Mouse (Mus musculus): ENCODE measurements around the gene Morn5. TPM values are rescaled to one million over a fixed set of nuclear protein-coding genes. Genes with fewer than 3 reads are reported as not detected.
A peak's percentile ranks its signal among the peaks of the same experiment; 100 is the strongest.

Morn5 gene
- polyA plus RNA-seq, 1 experiment from 2014 or later: 1.2 TPM

GRCm38 (mm10) chr2:36098021-36098420, 48.8 kb downstream of the Morn5 start:
- no peak overlapping the region for H3K9ac ChIP-seq
- H3K9me3 ChIP-seq: no peaks in the 10 kb centered on the region
- 4% methylated on average over 5 of the region's 5 CpGs for WGBS
- H3K27me3 ChIP-seq: peaks cover 100% of the 10 kb centered on the region
- peaks cover 9% of the 10 kb centered on the region for H3K4me1 ChIP-seq (replicated peaks)
- no peak for ATAC-seq (ENCODE audit: low read depth)
- no peak overlapping the region for H3K27ac ChIP-seq (replicated peaks)
- no peak overlapping the region for H3K4me2 ChIP-seq
- no peak overlapping the region for H3K4me3 ChIP-seq
- H3K36me3 ChIP-seq: no peaks in the 10 kb centered on the region

- Histone ChIP-seq H3K27ac (replicated peaks) (no peak overlapping the region), H3K4me1 (replicated peaks) (peaks cover 26% of the 10 kb centered on the region), H3K9me3 (no peaks in the 10 kb centered on the region), H3K27me3 (peaks cover 100% of the 10 kb centered on the region), H3K9ac (no peak overlapping the region), H3K36me3 (no peaks in the 10 kb centered on the region), H3K4me2 (no peak overlapping the region), H3K4me3 (no peak overlapping the region)
- no peak for ATAC-seq (ENCODE audit: low read depth)
- 2% methylated on average over 6 of the region's 6 CpGs for WGBS
These were observed 50.5 kb downstream of the Morn5 start for GRCm38 (mm10) chr2:36099739-36100138.

DNA sequence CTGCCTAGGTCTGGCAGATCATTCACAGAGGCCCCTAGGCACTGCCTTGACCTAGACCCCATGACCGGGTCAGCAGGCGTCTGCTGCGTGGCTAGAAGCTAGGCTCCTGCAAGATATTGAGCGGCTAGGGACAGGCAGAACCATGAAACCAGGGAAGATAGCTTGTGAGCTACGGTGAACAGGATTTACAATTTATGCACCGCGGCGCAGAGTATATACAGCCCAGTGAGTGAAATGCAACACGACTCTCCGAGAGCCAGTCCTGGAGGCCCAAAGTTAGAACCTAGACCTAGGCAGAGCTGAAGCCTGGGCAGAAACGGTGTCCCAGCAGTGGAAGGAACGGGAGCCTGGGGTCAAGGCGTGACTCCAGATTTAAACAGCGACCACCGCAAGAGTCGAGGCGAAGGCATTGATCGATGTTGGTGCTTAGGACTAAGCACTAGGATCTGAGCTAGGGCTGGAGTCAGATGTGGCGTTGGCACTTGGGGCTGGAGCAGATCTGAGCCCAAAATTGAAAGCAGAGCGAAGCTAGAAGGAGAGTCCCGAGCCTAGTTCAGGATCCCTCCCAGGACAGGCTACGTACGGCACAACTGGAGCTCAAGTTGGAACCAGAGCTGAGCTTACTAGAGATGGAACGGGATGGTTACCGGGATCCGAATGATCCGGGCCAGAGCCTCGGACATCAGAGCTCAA, 52.8 kb downstream of the Morn5 start:
- no peaks in the 10 kb centered on the region for H3K36me3 ChIP-seq
- H3K9ac ChIP-seq: no peak overlapping the region
- ATAC-seq (ENCODE audit: low read depth): no peak
- 3% methylated on average over 28 of the region's 28 CpGs for WGBS
- peak overlapping the region; percentile 35; the same call in 1 of the 2 replicates for H3K4me3 ChIP-seq
- H3K9me3 ChIP-seq: no peaks in the 10 kb centered on the region
- H3K4me2 ChIP-seq: peak overlapping the region; percentile 25
- H3K4me1 ChIP-seq (replicated peaks): peaks cover 36% of the 10 kb centered on the region
- H3K27ac ChIP-seq (replicated peaks): no peak overlapping the region
- peaks cover 100% of the 10 kb centered on the region for H3K27me3 ChIP-seq

GRCm38 (mm10) chr2:36102559-36102946, 53.3 kb downstream of the Morn5 start:
- Histone ChIP-seq H3K36me3 (no peaks in the 10 kb centered on the region), H3K9me3 (no peaks in the 10 kb centered on the region), H3K4me1 (replicated peaks) (peaks cover 36% of the 10 kb centered on the region), H3K4me2 (peak overlapping the region; percentile 25), H3K27me3 (peaks cover 100% of the 10 kb centered on the region), H3K4me3 (peak overlapping the region; percentile 35; the same call in 1 of the 2 replicates), H3K27ac (replicated peaks) (no peak overlapping the region), H3K9ac (no peak overlapping the region)
- 1% methylated on average over 21 of the region's 21 CpGs for WGBS
- no peak for ATAC-seq (ENCODE audit: low read depth)

DNA sequence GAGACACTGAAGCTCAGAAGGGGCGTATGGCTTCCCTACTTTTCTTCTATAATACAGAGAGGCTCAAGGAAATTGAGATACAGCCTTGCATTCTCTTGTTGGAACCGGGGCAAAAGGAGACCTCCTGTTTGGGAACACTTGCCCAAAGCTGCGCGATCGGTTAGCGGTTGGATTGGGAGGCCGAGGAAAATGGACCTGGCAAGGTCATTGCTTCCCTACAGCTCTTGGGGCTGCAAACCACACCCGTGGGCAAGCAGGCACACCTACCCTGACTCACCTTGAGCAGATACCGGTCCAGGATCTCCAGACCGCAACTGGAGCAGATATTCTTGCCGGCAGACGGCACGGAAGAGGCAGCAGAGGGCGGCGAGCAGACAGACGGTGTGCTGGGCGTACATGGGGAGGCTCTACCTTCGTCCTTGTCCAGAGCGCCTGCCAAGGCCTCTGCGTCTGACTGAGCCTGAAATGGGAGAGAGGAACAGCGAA, 53.9 kb downstream of the Morn5 start:
- 1% methylated on average over 21 of the region's 21 CpGs for WGBS
- no peak overlapping the region for H3K27ac ChIP-seq (replicated peaks)
- H3K9me3 ChIP-seq: no peaks in the 10 kb centered on the region
- peak overlapping the region; percentile 35 for H3K4me3 ChIP-seq
- H3K4me2 ChIP-seq: peak overlapping the region; percentile 58
- H3K27me3 ChIP-seq: peaks cover 100% of the 10 kb centered on the region
- H3K4me1 ChIP-seq (replicated peaks): peaks cover 36% of the 10 kb centered on the region
- ATAC-seq (ENCODE audit: low read depth): no peak
- no peak overlapping the region for H3K9ac ChIP-seq
- H3K36me3 ChIP-seq: no peaks in the 10 kb centered on the region

GRCm38 (mm10) chr2:36103555-36104367, 54.5 kb downstream of the Morn5 start:
- Histone ChIP-seq H3K9me3 (no peaks in the 10 kb centered on the region), H3K4me2 (peak overlapping the region; percentile 58), H3K36me3 (no peaks in the 10 kb centered on the region), H3K27ac (replicated peaks) (no peak overlapping the region), H3K4me3 (peak overlapping the region; percentile 35), H3K27me3 (peaks cover 100% of the 10 kb centered on the region), H3K4me1 (replicated peaks) (peaks cover 36% of the 10 kb centered on the region), H3K9ac (no peak overlapping the region; the same call in 1 of the 2 replicates)
- under 1% methylated on average over 38 of the region's 38 CpGs for WGBS
- ATAC-seq (ENCODE audit: low read depth): no peak

DNA sequence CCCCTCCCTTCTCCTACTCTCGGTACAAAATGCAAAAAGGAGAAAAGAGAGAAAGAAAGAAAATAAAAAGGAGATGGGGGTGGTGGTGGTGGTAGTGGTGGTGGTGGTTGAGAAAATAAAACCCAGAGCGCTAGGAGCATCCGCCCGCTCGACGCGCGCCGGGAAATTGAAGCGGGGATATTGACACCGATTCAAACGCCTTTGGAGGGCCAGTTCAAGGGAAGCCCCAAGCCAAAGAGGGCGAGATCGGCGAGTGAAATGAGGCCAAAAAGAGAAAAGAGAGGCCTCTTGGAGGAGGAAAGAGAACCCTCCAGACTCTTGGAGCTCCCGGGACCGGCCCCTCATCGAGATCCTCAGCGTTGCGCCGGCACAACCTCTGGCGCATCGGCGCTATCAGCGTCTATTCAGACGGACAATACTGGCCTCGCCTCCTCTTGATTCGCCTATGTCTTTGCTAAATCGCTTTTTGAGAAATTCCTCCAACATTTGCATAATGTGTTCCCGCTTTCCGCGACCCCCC, 55.2 kb downstream of the Morn5 start:
- Histone ChIP-seq H3K27ac (replicated peaks) (no peak overlapping the region), H3K36me3 (no peaks in the 10 kb centered on the region), H3K9me3 (no peaks in the 10 kb centered on the region), H3K27me3 (peaks cover 100% of the 10 kb centered on the region), H3K4me3 (peak overlapping the region; percentile 35), H3K4me1 (replicated peaks) (peaks cover 36% of the 10 kb centered on the region), H3K9ac (peak overlapping the region; percentile 31; the same call in 1 of the 2 replicates), H3K4me2 (peak overlapping the region; percentile 58)
- no peak for ATAC-seq (ENCODE audit: low read depth)
- WGBS: under 1% methylated on average over 32 of the region's 32 CpGs

DNA sequence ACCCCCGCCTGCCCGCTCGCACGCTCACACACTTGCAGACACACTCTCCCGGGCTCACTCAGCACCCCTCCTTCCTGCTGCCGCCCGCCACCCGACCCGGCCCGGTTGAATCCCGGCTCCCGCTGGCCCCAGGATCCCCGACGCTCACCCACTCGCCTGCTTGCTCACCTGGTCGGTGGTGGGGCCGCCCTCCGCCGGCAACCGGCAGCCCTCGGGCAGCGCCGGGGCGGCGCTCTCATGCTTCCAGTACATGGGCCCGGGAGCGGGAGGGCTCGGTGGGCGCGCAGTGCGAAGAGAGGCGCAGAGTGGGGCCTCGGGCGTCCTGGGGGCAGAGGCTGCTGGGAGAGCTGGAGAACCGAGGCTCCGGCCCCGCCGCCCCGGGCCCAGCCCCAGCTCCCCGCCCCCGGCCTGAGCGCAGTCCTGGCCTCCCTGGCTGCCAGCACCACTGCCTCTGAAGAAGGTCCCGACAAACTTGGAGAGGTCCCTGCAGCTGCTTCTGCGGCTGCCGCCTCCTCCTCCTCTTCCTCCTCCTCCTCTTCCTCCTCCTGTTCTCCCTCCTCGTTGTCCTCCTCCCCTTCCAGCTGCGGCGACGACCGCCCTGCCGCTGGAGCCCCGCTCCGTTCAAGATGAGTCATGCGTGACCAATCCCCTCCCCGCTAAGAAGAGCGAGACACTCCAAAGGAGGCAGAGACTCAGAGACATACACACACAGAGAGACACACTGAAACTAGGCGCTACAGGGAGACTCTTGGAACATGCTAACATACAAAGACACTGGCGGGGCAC, 55.9 kb downstream of the Morn5 start, which contains the start of gene Lhx6:
Gene Lhx6, minus strand, starts transcription at position 453 of the 786 bp plus-strand sequence.
- H3K27ac ChIP-seq (replicated peaks): no peak within 1 kb of the TSS
- H3K4me3 ChIP-seq: peak within 1 kb of the TSS; percentile 35
- 0 out of 2 replicates have a peak, but pooled peaks have one; percentile 26 for ATAC-seq (ENCODE audit: low read depth)
- peaks cover 100% of the 10 kb centered on the region for H3K27me3 ChIP-seq
- under 1% methylated on average over 54 of the region's 58 CpGs for WGBS
- H3K4me2 ChIP-seq: peak within 1 kb of the TSS; percentile 58
- H3K36me3 ChIP-seq: no peaks in the 10 kb centered on the region
- H3K9me3 ChIP-seq: no peaks in the 10 kb centered on the region
- H3K4me1 ChIP-seq (replicated peaks): peaks cover 36% of the 10 kb centered on the region
- peak within 1 kb of the TSS; percentile 31 for H3K9ac ChIP-seq

DNA sequence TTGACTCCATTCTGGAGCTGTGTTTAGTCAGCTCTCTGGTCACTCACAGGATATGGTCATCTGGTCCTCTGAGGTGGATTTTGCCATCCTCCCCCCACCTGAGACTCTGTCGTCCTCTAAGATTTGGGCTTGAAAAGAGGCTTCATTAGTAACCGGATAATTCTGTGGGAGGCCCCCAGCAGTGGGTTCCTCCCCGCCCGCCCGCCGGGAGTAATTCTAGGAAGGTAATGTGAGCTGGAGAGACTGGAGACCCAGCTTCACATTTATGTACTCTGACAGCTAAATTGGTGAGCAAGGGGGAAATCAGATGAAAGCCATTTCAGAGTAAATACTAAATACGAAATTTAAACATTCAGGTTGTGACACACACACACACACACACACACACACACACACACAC, 59.4 kb downstream of the Morn5 start:
- 4% methylated on average over 7 of the region's 7 CpGs for WGBS
- H3K4me2 ChIP-seq: no peak overlapping the region
- no peak overlapping the region for H3K9ac ChIP-seq
- no peaks in the 10 kb centered on the region for H3K9me3 ChIP-seq
- no peaks in the 10 kb centered on the region for H3K36me3 ChIP-seq
- H3K4me3 ChIP-seq: no peak overlapping the region
- peaks cover 86% of the 10 kb centered on the region for H3K27me3 ChIP-seq
- ATAC-seq (ENCODE audit: low read depth): no peak
- no peak overlapping the region for H3K27ac ChIP-seq (replicated peaks)
- H3K4me1 ChIP-seq (replicated peaks): peaks cover 21% of the 10 kb centered on the region

GRCm38 (mm10) chr2:36112632-36113031, 63.4 kb downstream of the Morn5 start:
- Histone ChIP-seq H3K4me3 (no peak overlapping the region), H3K4me2 (no peak overlapping the region), H3K4me1 (replicated peaks) (no peaks in the 10 kb centered on the region), H3K27ac (replicated peaks) (no peak overlapping the region), H3K9me3 (no peaks in the 10 kb centered on the region), H3K36me3 (peaks cover 21% of the 10 kb centered on the region), H3K9ac (no peak overlapping the region), H3K27me3 (peaks cover 46% of the 10 kb centered on the region)
- no peak for ATAC-seq (ENCODE audit: low read depth)
- 82% methylated on average over 3 of the region's 3 CpGs for WGBS

- ATAC-seq (ENCODE audit: low read depth): no peak
- Histone ChIP-seq H3K9ac (no peak overlapping the region), H3K4me3 (no peak overlapping the region), H3K4me1 (replicated peaks) (0 out of 2 replicates have a peak, but pooled peaks cover 5% of the 10 kb centered on the region), H3K27ac (replicated peaks) (no peak overlapping the region), H3K27me3 (no peaks in the 10 kb centered on the region), H3K9me3 (no peaks in the 10 kb centered on the region), H3K36me3 (peaks cover 86% of the 10 kb centered on the region), H3K4me2 (no peak overlapping the region)
- 94% methylated on average over 9 of the region's 9 CpGs for WGBS
These were observed 77.7 kb downstream of the Morn5 start for GRCm38 (mm10) chr2:36126795-36127429.
